Mouse (Mus musculus) MEL (cell line): ENCODE results near the gene Ube2f. TPM values are rescaled to one million over a fixed set of nuclear protein-coding genes. Genes with fewer than 3 reads are reported as not detected.

ENCODE experiments used
- DNase-seq: peaks from one replicate; pipeline ENCODE4 v3.0.0; 2011; ENCODE audit warnings: low read depth, low spot score
- H3K27ac ChIP-seq: 2 replicates; pipeline ENCODE4 v1.5.1; 2012; ENCODE audit warnings: low read depth, mild to moderate bottlenecking, control low read depth, low read length, moderate library complexity; ENCODE audit not compliant: control insufficient read depth
- H3K27me3 ChIP-seq, 2 experiments: fragments of 150-350 bp in 1 of 2; sonication (generic) in 1 of 2; 2 replicates each; pipeline ENCODE4 v1.6.1; 2012; ENCODE audit warnings: low read length in 2 of 2, mild to moderate bottlenecking in 2 of 2, improper control_type of control experiment in 1 of 2, moderate library complexity in 1 of 2; ENCODE audit not compliant: insufficient read depth in 2 of 2, control insufficient read depth in 1 of 2
- H3K36me3 ChIP-seq, 2 experiments: 2 replicates each; pipeline ENCODE4 v1.6.1; 2012 to 2014; ENCODE audit warnings: low read length in 2 of 2, improper control_type of control experiment in 1 of 2, inconsistent platforms in 1 of 2, mild to moderate bottlenecking in 1 of 2; ENCODE audit not compliant: insufficient read depth in 2 of 2, control insufficient read depth in 1 of 2
- H3K4me1 ChIP-seq, 2 experiments: fragments of 150-350 bp in 1 of 2; sonication (generic) in 1 of 2; 2 replicates each; pipeline ENCODE4 v1.6.1; 2012; ENCODE audit warnings: low read length in 2 of 2, improper control_type of control experiment in 1 of 2, mild to moderate bottlenecking in 1 of 2; ENCODE audit not compliant: insufficient read depth in 2 of 2, control insufficient read depth in 1 of 2
- H3K4me3 ChIP-seq, 2 experiments: fragments of 150-350 bp in 1 of 2; sonication (generic) in 1 of 2; 2 replicates each; pipeline ENCODE4 v1.5.1; 2012; ENCODE audit warnings: low read depth in 2 of 2, low read length in 2 of 2, mild to moderate bottlenecking in 2 of 2, moderate library complexity in 2 of 2, control low read depth in 1 of 2, improper control_type of control experiment in 1 of 2; ENCODE audit not compliant: control insufficient read depth in 1 of 2, insufficient read depth in 1 of 2
- H3K79me2 ChIP-seq: 2 replicates; pipeline ENCODE4 v1.6.1; 2012; ENCODE audit warnings: mild to moderate bottlenecking, low read length, moderate library complexity; ENCODE audit not compliant: control insufficient read depth, poor library complexity, insufficient read depth
- H3K9ac ChIP-seq: 2 replicates; pipeline ENCODE4 v1.6.1; 2012; ENCODE audit warnings: low read depth, mild to moderate bottlenecking, control low read depth, low read length, moderate library complexity; ENCODE audit not compliant: control insufficient read depth, poor library complexity, severe bottlenecking
- H3K9me3 ChIP-seq: fragments of 150-350 bp; sonication (generic); replicated peaks from 2 replicates; pipeline ENCODE4 v1.6.1; 2012; ENCODE audit warnings: mild to moderate bottlenecking, low read length, improper control_type of control experiment, moderate library complexity; ENCODE audit not compliant: insufficient read depth
- BHLHE40 ChIP-seq: IDR thresholded peaks from 2 replicates; pipeline ENCODE4 v1.6.1; 2012; ENCODE audit warnings: low read depth, mild to moderate bottlenecking, inconsistent platforms, low read length, improper control_type of control experiment, borderline replicate concordance
- CHD1 ChIP-seq: IDR thresholded peaks from 2 replicates; pipeline ENCODE4 v1.6.1; 2012; ENCODE audit warnings: low read depth, mild to moderate bottlenecking, inconsistent platforms, low read length, improper control_type of control experiment
- CHD2 ChIP-seq: IDR thresholded peaks from 2 replicates; pipeline ENCODE4 v1.6.1; 2011; ENCODE audit warnings: low read length, improper control_type of control experiment
- CTCF ChIP-seq, 3 experiments: IDR thresholded peaks in 2 of 3; conservative IDR thresholded peaks in 1 of 3; 2 replicates each; pipeline ENCODE4 v1.5.1; 2011 to 2012; ENCODE audit warnings: low read length in 3 of 3, low read depth in 2 of 3, mild to moderate bottlenecking in 2 of 3, improper control_type of control experiment in 1 of 3, inconsistent platforms in 1 of 3, mixed read lengths in 1 of 3, moderate library complexity in 1 of 3; ENCODE audit not compliant: control insufficient read depth in 1 of 3, insufficient read depth in 1 of 3, poor library complexity in 1 of 3, severe bottlenecking in 1 of 3
- E2F4 ChIP-seq: IDR thresholded peaks from 2 replicates; pipeline ENCODE4 v1.6.1; 2011; ENCODE audit warnings: low read depth, low read length, improper control_type of control experiment, borderline replicate concordance
- ELF1 ChIP-seq: IDR thresholded peaks from 2 replicates; pipeline ENCODE4 v1.6.1; 2014; ENCODE audit warnings: low read depth, mild to moderate bottlenecking, inconsistent platforms, low read length, improper control_type of control experiment, moderate library complexity
- EP300 ChIP-seq, 2 experiments: IDR thresholded peaks; 2 replicates each; pipeline ENCODE4 v1.6.1; 2011; ENCODE audit warnings: improper control_type of control experiment in 2 of 2, low read length in 2 of 2, low read depth in 1 of 2, mild to moderate bottlenecking in 1 of 2
- ETS1 ChIP-seq: IDR thresholded peaks from 2 replicates; pipeline ENCODE4 v1.6.1; 2012; ENCODE audit warnings: low read depth, mild to moderate bottlenecking, inconsistent platforms, low read length, improper control_type of control experiment, moderate library complexity
- GABPA ChIP-seq: IDR thresholded peaks from 2 replicates; pipeline ENCODE4 v1.6.1; 2012; ENCODE audit warnings: low read depth, mild to moderate bottlenecking, inconsistent platforms, low read length, improper control_type of control experiment, moderate library complexity
- MAFK ChIP-seq: IDR thresholded peaks from 2 replicates; pipeline ENCODE4 v1.6.1; 2011; ENCODE audit warnings: low read depth, mild to moderate bottlenecking, low read length, improper control_type of control experiment, borderline replicate concordance
- MEF2A ChIP-seq: IDR thresholded peaks from 2 replicates; pipeline ENCODE4 v1.6.1; 2014; ENCODE audit warnings: low read depth, mild to moderate bottlenecking, inconsistent platforms, low read length, improper control_type of control experiment; ENCODE audit not compliant: poor library complexity, insufficient replicate concordance, severe bottlenecking; ENCODE audit errors: extremely low read depth
- MXI1 ChIP-seq: IDR thresholded peaks from 2 replicates; pipeline ENCODE4 v1.6.1; 2011; ENCODE audit warnings: mild to moderate bottlenecking, low read depth, low read length, improper control_type of control experiment
- MYB ChIP-seq: IDR thresholded peaks from 2 replicates; pipeline ENCODE4 v1.6.1; 2011; ENCODE audit warnings: mild to moderate bottlenecking, low read depth, low read length, improper control_type of control experiment
- MYC ChIP-seq: IDR thresholded peaks from 2 replicates; pipeline ENCODE4 v1.6.1; 2011; ENCODE audit warnings: low read depth, mild to moderate bottlenecking, low read length, improper control_type of control experiment, moderate library complexity
- NELFE ChIP-seq: IDR thresholded peaks from 2 replicates; pipeline ENCODE4 v1.6.1; 2011; ENCODE audit warnings: low read depth, low read length, improper control_type of control experiment
- NRF1 ChIP-seq: IDR thresholded peaks from 2 replicates; pipeline ENCODE4 v1.6.1; 2014; ENCODE audit warnings: low read depth, mild to moderate bottlenecking, inconsistent platforms, low read length, improper control_type of control experiment, moderate library complexity; ENCODE audit not compliant: poor library complexity, insufficient read depth, severe bottlenecking
- POLR2A ChIP-seq, 2 experiments: IDR thresholded peaks; 2 replicates each; pipeline ENCODE4 v1.6.1; 2011 to 2012; ENCODE audit warnings: low read length in 2 of 2, mild to moderate bottlenecking in 2 of 2, control low read depth in 1 of 2, improper control_type of control experiment in 1 of 2, low read depth in 1 of 2, moderate library complexity in 1 of 2; ENCODE audit not compliant: control insufficient read depth in 1 of 2, insufficient read depth in 1 of 2, poor library complexity in 1 of 2
- POLR2AphosphoS2 ChIP-seq: IDR thresholded peaks from 2 replicates; pipeline ENCODE4 v1.6.1; 2011; ENCODE audit warnings: low read length, improper control_type of control experiment
- RCOR1 ChIP-seq: IDR thresholded peaks from 2 replicates; pipeline ENCODE4 v1.6.1; 2012; ENCODE audit warnings: low read depth, mild to moderate bottlenecking, inconsistent platforms, low read length, improper control_type of control experiment
- SIN3A ChIP-seq: IDR thresholded peaks from 2 replicates; pipeline ENCODE4 v1.6.1; 2012; ENCODE audit warnings: low read length, improper control_type of control experiment, inconsistent platforms
- SMC3 ChIP-seq: IDR thresholded peaks from 2 replicates; pipeline ENCODE4 v1.6.1; 2011; ENCODE audit warnings: low read depth, low read length, improper control_type of control experiment
- TAL1 ChIP-seq: IDR thresholded peaks from 2 replicates; pipeline ENCODE4 v1.6.1; 2012; ENCODE audit warnings: mild to moderate bottlenecking, inconsistent platforms, low read length, moderate library complexity, mixed read lengths
- UBTF ChIP-seq: IDR thresholded peaks from 2 replicates; pipeline ENCODE4 v1.6.1; 2012; ENCODE audit warnings: low read depth, mild to moderate bottlenecking, inconsistent platforms, low read length, improper control_type of control experiment, moderate library complexity, borderline replicate concordance; ENCODE audit not compliant: insufficient read depth
- ZKSCAN1 ChIP-seq: IDR thresholded peaks from 2 replicates; pipeline ENCODE4 v1.6.1; 2012; ENCODE audit warnings: low read depth, mild to moderate bottlenecking, inconsistent platforms, low read length, improper control_type of control experiment, moderate library complexity
- ZMIZ1 ChIP-seq: IDR thresholded peaks from 2 replicates; pipeline ENCODE4 v1.6.1; 2012; ENCODE audit warnings: low read depth, mild to moderate bottlenecking, inconsistent platforms, low read length, improper control_type of control experiment, moderate library complexity
- polyA plus RNA-seq, 2 experiments: library from polyadenylated mRNA; stranded (reverse) in 1 of 2; unstranded in 1 of 2; fragments of >175 nt in 1 of 2; fragments of >200 nt in 1 of 2; gene quantifications; 2 replicates each; pipeline versions ENCODE4 v1.2.1 to v1.2.4; 2012; ENCODE audit warnings: low replicate concordance in 2 of 2, low read depth in 1 of 2; ENCODE audit not compliant: insufficient read length in 2 of 2, insufficient read depth in 1 of 2, missing spikeins in 1 of 2
- total RNA-seq: library from RNA; depleted of rRNA; stranded (reverse); fragments of 300-350 nt; gene quantifications from 2 replicates; pipeline ENCODE4 v1.2.3, GENCODE M21; 2012

Ube2f gene
- total and polyA plus RNA-seq, 3 experiments = 57.4 to 71.3 TPM; not detected in 1

GRCm38 (mm10) chr1:91302021-91302420, 51.9 kb downstream of the Ube2f start:
- DNase-seq = no peak
- peaks cover 0 to 8% of the 10 kb centered on the region in 2 experiments for H3K36me3 ChIP-seq
- TF ChIP-seq CHD1 = no peak
- TF ChIP-seq ELF1 = no peak
- TF ChIP-seq E2F4 = no peak
- TF ChIP-seq SMC3 = no peak
- TF ChIP-seq SIN3A = no peak
- no peak for TF ChIP-seq POLR2AphosphoS2
- no peak for TF ChIP-seq MEF2A
- no peak for TF ChIP-seq MYC
- no peak for TF ChIP-seq MYB
- TF ChIP-seq NELFE = no peak
- no peak for TF ChIP-seq BHLHE40
- TF ChIP-seq ZKSCAN1 = no peak
- TF ChIP-seq MAFK = no peak
- no peak for TF ChIP-seq UBTF
- TF ChIP-seq RCOR1 = no peak
- TF ChIP-seq EP300 (IDR thresholded peaks at IDR 0.05; ENCODE audit: low read depth in 1 of 2, low read length in 2 of 2) = no peak
- no peak for TF ChIP-seq POLR2A (IDR thresholded peaks at IDR 0.05; ENCODE audit: control insufficient read depth in 1 of 2, insufficient read depth in 1 of 2, low read depth in 1 of 2, low read length in 2 of 2, poor library complexity in 1 of 2)
- no peak for TF ChIP-seq CHD2
- H3K79me2 ChIP-seq = peaks cover 11% of the 10 kb centered on the region
- H3K27ac ChIP-seq = no peak overlapping the region
- no peak overlapping the region for H3K4me3 ChIP-seq
- H3K4me1 ChIP-seq = peaks cover 4% of the 10 kb centered on the region in 2 experiments; a peak in 3 of 4 replicates
- no peak overlapping the region for H3K9ac ChIP-seq
- no peaks in the 10 kb centered on the region for H3K27me3 ChIP-seq
- no peaks in the 10 kb centered on the region for H3K9me3 ChIP-seq

GRCm38 (mm10) chr1:91304621-91305020, 54.5 kb downstream of the Ube2f start:
- H3K27ac ChIP-seq = no peak overlapping the region
- no peak overlapping the region for H3K9ac ChIP-seq
- H3K4me1 ChIP-seq = peaks cover under 1 to 3% of the 10 kb centered on the region in 2 experiments; a peak in 3 of 4 replicates
- H3K79me2 ChIP-seq = peaks cover 1% of the 10 kb centered on the region; the same call in 1 of the 2 replicates
- DNase-seq = no peak
- H3K36me3 ChIP-seq = peaks cover 3 to 7% of the 10 kb centered on the region in 2 experiments
- no peaks in the 10 kb centered on the region for H3K9me3 ChIP-seq
- no peak overlapping the region for H3K4me3 ChIP-seq
- no peak for TF ChIP-seq EP300 (IDR thresholded peaks at IDR 0.05; ENCODE audit: low read depth in 1 of 2, low read length in 2 of 2)
- no peak for TF ChIP-seq GABPA
- TF ChIP-seq ZKSCAN1 = no peak
- TF ChIP-seq POLR2A (IDR thresholded peaks at IDR 0.05; ENCODE audit: control insufficient read depth in 1 of 2, insufficient read depth in 1 of 2, low read depth in 1 of 2, low read length in 2 of 2, poor library complexity in 1 of 2) = no peak
- TF ChIP-seq CTCF (IDR thresholded peaks at IDR 0.05 in 2 of 3, conservative IDR thresholded peaks at IDR 0.05 in 1 of 3; ENCODE audit: control insufficient read depth in 1 of 3, insufficient read depth in 1 of 3, low read depth in 2 of 3, low read length in 3 of 3, poor library complexity in 1 of 3, severe bottlenecking in 1 of 3) = no peak
- TF ChIP-seq SMC3 = no peak
- TF ChIP-seq ZMIZ1 = no peak
- TF ChIP-seq CHD1 = no peak
- no peak for TF ChIP-seq TAL1
- TF ChIP-seq MAFK = no peak
- TF ChIP-seq MEF2A = no peak
- no peak for TF ChIP-seq ETS1
- TF ChIP-seq NRF1 = no peak
- TF ChIP-seq MXI1 = no peak
- TF ChIP-seq CHD2 = no peak
- no peaks in the 10 kb centered on the region for H3K27me3 ChIP-seq
